Mouse (Mus musculus) forebrain, embryonic 12.5 days (tissue): ENCODE measurements at regions not wholly inside any gene's neighbourhood (a gene's known extent, or its start where the extent isn't known, plus 50 kb on each side); places are given as distances from the start of the nearest gene placed in this dataset.

Experiments used
- ATAC-seq: fragments of 200-750 bp; cut with Nextera tagmentation; 2 replicates; pipeline ENCODE4 v1.8.0; 2017; ENCODE audit warnings: moderate TSS enrichment; ENCODE audit not compliant: low FRiP score
- H3K27ac ChIP-seq: fragments of 300-500 bp; sonication (generic); 2 replicates; pipeline ENCODE4 v1.5.1; 2016; ENCODE audit warnings: mild to moderate bottlenecking
- H3K27me3 ChIP-seq: fragments of 300-500 bp; sonication (generic); 2 replicates; pipeline ENCODE4 v1.6.1; 2016; ENCODE audit warnings: mild to moderate bottlenecking
- H3K36me3 ChIP-seq: fragments of 300-500 bp; sonication (generic); replicated peaks from 2 replicates; pipeline ENCODE4 v1.6.1; 2016; ENCODE audit warnings: mild to moderate bottlenecking
- H3K4me1 ChIP-seq: fragments of 300-500 bp; sonication (generic); 2 replicates; pipeline ENCODE4 v1.6.1; 2016
- H3K4me2 ChIP-seq: fragments of 300-500 bp; sonication (generic); 2 replicates; pipeline ENCODE4 v1.6.1; 2016; ENCODE audit warnings: mild to moderate bottlenecking, moderate library complexity
- H3K4me3 ChIP-seq: fragments of 300-500 bp; sonication (generic); replicated peaks from 2 replicates; pipeline ENCODE4 v1.5.1; 2016; ENCODE audit warnings: mild to moderate bottlenecking
- H3K9ac ChIP-seq: fragments of 300-500 bp; sonication (generic); 2 replicates; pipeline ENCODE4 v1.6.1; 2016; ENCODE audit warnings: mild to moderate bottlenecking
- H3K9me3 ChIP-seq: fragments of 300-500 bp; sonication (generic); 2 replicates; pipeline ENCODE4 v1.6.1; 2016
- WGBS: fragments of 180-500 bp; shearing (Covaris S2); methylation state at CpG from one replicate; pipeline ENCODE4 v1.1.7; 2016; 5-methylcytosine and 5-hydroxymethylcytosine counted together

DNA sequence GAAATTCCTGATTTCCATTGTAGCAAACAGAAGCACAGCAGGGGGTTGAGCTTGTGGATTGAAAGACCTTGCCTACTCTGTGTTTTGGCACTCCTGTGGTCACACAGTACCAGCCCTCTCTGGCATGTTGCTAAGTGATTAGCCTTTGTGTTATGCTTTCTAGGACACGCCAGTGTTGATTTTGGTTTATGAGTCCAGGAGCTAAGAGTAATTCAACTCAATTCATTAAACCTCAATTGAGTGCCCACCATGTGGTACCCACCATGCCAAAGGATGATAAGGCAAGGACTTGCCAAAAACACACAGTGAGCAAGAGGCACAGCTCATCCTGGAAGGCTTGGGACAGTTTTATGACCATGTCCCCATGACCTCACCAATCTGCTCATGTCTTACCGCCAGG, 221.1 kb upstream of the Sox14 start:
- Histone ChIP-seq H3K27ac (no peak overlapping the region), H3K9ac (no peak overlapping the region), H3K27me3 (peaks cover 61% of the 10 kb centered on the region), H3K4me2 (no peak overlapping the region), H3K36me3 (no peaks in the 10 kb centered on the region), H3K4me3 (no peak overlapping the region), H3K4me1 (peaks cover 18% of the 10 kb centered on the region), H3K9me3 (no peaks in the 10 kb centered on the region)
- 20% methylated on average over 2 of the region's 2 CpGs for WGBS
- peak; percentile 64 for ATAC-seq

DNA sequence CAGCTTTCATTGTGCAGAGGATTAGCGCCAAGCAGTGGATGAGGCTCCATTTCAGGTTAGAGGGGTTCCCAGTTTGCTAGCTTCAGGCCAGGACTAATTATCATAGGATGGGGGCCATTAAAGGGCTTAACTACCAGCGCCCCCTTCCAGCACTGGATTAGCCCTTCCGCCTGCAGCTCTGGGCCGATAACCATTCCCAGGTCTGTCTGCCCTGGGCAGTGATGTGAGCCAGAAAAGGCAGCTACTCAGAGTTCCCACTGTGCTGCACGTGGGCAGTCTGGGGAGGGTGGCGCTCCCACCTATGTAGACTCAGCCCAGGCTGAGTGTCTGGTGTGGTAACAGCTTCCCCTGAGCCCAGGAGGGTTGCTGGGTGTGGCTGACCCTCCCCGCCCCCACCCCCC, 219.6 kb upstream of the Sox14 start:
- H3K4me3 ChIP-seq: no peak overlapping the region
- ATAC-seq: peak; percentile 57
- H3K9ac ChIP-seq: no peak overlapping the region
- WGBS: under 1% methylated on average over 7 of the region's 7 CpGs
- H3K4me1 ChIP-seq: peaks cover 18% of the 10 kb centered on the region
- no peaks in the 10 kb centered on the region for H3K9me3 ChIP-seq
- 0 out of 2 replicates have a peak overlapping the region, but pooled peaks have one; percentile 2 for H3K4me2 ChIP-seq
- H3K27ac ChIP-seq: 0 out of 2 replicates have a peak overlapping the region, but pooled peaks have one; percentile 8
- H3K36me3 ChIP-seq: no peaks in the 10 kb centered on the region
- H3K27me3 ChIP-seq: peaks cover 64% of the 10 kb centered on the region

DNA sequence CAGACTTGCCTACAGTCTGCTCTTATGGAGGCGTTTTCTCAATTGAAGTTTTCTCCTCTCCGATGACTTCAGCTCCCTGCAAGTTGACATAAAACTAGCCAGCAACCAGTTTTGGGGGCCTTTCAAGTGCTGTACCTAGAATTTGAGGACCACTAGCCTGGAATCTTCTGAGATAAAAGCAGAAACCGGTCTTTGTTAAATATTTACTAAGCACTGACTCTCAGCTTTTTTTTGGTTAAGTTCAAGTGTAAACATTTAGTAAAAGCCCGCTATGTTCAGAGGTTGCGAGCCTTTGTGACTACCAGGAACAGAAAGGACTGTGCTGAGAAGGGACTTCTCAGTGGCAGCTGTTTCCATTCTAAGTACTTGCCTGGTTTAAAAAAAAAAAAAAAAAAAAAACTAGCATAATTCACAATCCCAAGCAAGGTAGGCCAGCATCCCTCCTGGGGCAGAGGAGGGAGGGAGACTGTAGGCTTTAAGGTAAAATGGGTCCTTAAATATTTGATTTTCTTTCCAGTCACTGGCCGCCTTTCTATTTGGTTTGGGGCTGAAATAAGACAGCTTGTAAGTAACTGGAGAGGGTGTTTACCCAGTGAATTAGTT, 219.1 kb upstream of the Sox14 start:
- WGBS: 40% methylated on average over 6 of the region's 6 CpGs
- H3K27ac ChIP-seq: no peak overlapping the region
- H3K4me1 ChIP-seq: peaks cover 18% of the 10 kb centered on the region
- 0 out of 2 replicates have a peak overlapping the region, but pooled peaks have one; percentile 2 for H3K4me2 ChIP-seq
- no peaks in the 10 kb centered on the region for H3K9me3 ChIP-seq
- H3K27me3 ChIP-seq: peaks cover 64% of the 10 kb centered on the region
- no peak overlapping the region for H3K9ac ChIP-seq
- ATAC-seq: no peak
- H3K4me3 ChIP-seq: no peak overlapping the region
- H3K36me3 ChIP-seq: no peaks in the 10 kb centered on the region

DNA sequence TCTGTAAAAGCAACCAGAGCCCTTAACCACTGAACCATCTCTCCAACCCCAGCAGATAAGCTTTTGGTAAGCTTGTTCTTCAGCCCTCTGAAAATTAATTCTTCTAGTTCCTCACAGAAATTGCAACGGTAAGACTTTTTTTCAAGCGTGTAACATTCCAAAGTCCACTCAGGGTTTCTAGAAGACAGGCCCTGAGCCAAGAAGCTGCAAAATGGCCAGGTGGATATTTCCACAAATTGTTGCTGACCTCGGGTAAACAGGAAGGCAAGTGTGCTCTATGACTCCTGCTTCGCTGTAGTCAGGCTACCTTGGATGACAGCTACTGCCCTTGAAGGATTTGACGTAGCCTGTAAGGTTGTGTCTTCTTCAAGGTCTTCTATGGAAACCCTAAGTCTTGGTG, 195.2 kb upstream of the Sox14 start:
- H3K9ac ChIP-seq: no peak overlapping the region
- ATAC-seq: no peak

DNA sequence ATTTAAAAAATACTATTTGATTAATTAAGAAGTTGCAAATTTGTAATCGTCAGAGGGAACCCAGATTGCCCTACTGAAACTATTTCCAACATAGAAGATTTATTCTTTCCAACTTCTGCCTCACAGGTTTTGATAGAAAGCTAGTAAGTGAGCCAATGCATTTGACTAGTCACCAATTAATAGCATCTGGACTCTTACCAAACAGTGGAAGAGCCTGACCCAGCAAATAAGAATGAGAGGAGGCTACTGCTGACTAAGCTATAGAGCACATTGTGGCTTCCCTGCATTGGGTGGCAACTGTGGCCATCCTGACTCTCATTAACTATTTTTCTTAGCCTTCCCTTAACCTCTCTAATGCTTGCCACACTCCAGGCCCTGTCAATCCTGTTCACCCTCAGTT, 182.6 kb upstream of the Sox14 start:
- Histone ChIP-seq H3K4me3 (no peak overlapping the region), H3K27ac (no peak overlapping the region), H3K27me3 (no peaks in the 10 kb centered on the region; the same call in 1 of the 2 replicates), H3K4me2 (no peak overlapping the region), H3K36me3 (no peaks in the 10 kb centered on the region), H3K9ac (no peak overlapping the region), H3K9me3 (no peaks in the 10 kb centered on the region), H3K4me1 (no peaks in the 10 kb centered on the region; the same call in 1 of the 2 replicates)
- WGBS: 87% methylated on average over 1 of the region's 1 CpGs
- ATAC-seq: no peak

More for the DNA sequence above, 195.2 kb upstream of the Sox14 start:
- Histone ChIP-seq H3K27me3 (no peaks in the 10 kb centered on the region), H3K27ac (no peak overlapping the region), H3K4me3 (no peak overlapping the region), H3K4me1 (no peaks in the 10 kb centered on the region), H3K36me3 (no peaks in the 10 kb centered on the region), H3K4me2 (no peak overlapping the region), H3K9me3 (no peaks in the 10 kb centered on the region)
- 94% methylated on average over 5 of the region's 5 CpGs for WGBS

GRCm38 (mm10) chr9:100046213-100046807, 170.3 kb upstream of the Sox14 start:
- 12% methylated on average over 13 of the region's 13 CpGs for WGBS
- H3K9me3 ChIP-seq: peaks cover 7% of the 10 kb centered on the region; the same call in 1 of the 2 replicates
- peaks cover 17% of the 10 kb centered on the region; the same call in 1 of the 2 replicates for H3K27me3 ChIP-seq
- H3K36me3 ChIP-seq: no peaks in the 10 kb centered on the region
- peak overlapping the region; percentile 11 for H3K4me2 ChIP-seq
- 0 out of 2 replicates have a peak, but pooled peaks have one; percentile 27 for ATAC-seq
- no peak overlapping the region for H3K27ac ChIP-seq
- H3K4me3 ChIP-seq: no peak overlapping the region
- H3K9ac ChIP-seq: no peak overlapping the region
- H3K4me1 ChIP-seq: peaks cover 22% of the 10 kb centered on the region

DNA sequence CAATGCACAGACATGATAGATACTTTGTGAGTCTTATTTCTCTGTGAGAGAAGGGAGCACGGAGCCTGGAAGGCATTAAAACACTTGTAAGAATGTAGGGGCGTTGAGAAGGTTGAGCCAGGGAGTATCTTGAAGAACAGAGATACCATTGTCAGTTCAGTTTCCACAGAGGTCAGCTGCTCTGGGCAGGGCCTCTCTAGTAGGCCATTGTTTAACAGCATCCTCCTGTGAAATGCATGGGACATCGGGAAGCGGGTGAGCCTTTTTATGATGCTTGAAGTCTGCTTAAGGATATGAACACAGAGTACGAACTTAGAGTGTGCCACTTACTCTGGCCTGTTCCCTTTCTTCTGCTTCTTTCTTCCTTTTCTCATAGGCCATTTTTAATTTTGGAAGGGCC, 169.7 kb upstream of the Sox14 start:
- no peak overlapping the region for H3K4me2 ChIP-seq
- peaks cover 17% of the 10 kb centered on the region; the same call in 1 of the 2 replicates for H3K27me3 ChIP-seq
- no peak overlapping the region for H3K4me3 ChIP-seq
- ATAC-seq: no peak
- peaks cover 22% of the 10 kb centered on the region for H3K4me1 ChIP-seq
- H3K9me3 ChIP-seq: peaks cover 7% of the 10 kb centered on the region; the same call in 1 of the 2 replicates
- H3K36me3 ChIP-seq: no peaks in the 10 kb centered on the region
- 14% methylated on average over 5 of the region's 5 CpGs for WGBS
- no peak overlapping the region for H3K27ac ChIP-seq
- no peak overlapping the region for H3K9ac ChIP-seq

- peaks cover 14% of the 10 kb centered on the region; the same call in 1 of the 2 replicates for H3K27me3 ChIP-seq
- H3K4me1 ChIP-seq: peaks cover 19% of the 10 kb centered on the region
- no peaks in the 10 kb centered on the region for H3K9me3 ChIP-seq
- no peak overlapping the region for H3K4me2 ChIP-seq
- ATAC-seq: no peak; the same call in 1 of the 2 replicates
- no peak overlapping the region for H3K4me3 ChIP-seq
- H3K36me3 ChIP-seq: no peaks in the 10 kb centered on the region
- no peak overlapping the region for H3K27ac ChIP-seq
- H3K9ac ChIP-seq: no peak overlapping the region
- WGBS: 46% methylated on average over 6 of the region's 6 CpGs
Observed at GRCm38 (mm10) chr9:100041776-100042175, 165.8 kb upstream of the Sox14 start.

DNA sequence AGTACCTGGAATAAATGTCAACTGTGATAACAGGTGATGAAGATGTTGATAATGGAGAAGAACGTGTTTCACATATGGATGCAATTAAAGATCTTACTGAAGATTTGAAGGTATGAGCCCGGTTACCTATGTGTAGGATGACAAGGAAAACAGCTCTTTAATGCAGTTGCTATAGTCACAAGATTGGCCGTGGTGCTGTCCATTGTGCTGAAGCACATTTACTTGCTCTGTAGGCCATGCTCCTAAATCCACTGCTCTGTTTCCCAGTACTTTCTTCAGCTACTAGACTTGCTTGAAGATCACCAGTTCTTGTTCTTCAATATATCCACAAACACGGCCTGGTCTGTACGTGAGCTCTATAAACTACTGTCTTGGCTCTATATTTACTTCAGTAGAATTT, 147.7 kb upstream of the Sox14 start:
- no peak overlapping the region for H3K4me3 ChIP-seq
- no peaks in the 10 kb centered on the region for H3K4me1 ChIP-seq
- no peak overlapping the region for H3K4me2 ChIP-seq
- H3K27me3 ChIP-seq: no peaks in the 10 kb centered on the region; the same call in 1 of the 2 replicates
- H3K9ac ChIP-seq: no peak overlapping the region
- WGBS: 65% methylated on average over 5 of the region's 5 CpGs
- H3K27ac ChIP-seq: no peak overlapping the region
- no peaks in the 10 kb centered on the region for H3K9me3 ChIP-seq
- ATAC-seq: no peak
- H3K36me3 ChIP-seq: no peaks in the 10 kb centered on the region

- 79% methylated on average over 3 of the region's 3 CpGs for WGBS
- H3K36me3 ChIP-seq: no peaks in the 10 kb centered on the region
- ATAC-seq: no peak
- no peak overlapping the region for H3K9ac ChIP-seq
- no peak overlapping the region for H3K27ac ChIP-seq
- no peak overlapping the region for H3K4me2 ChIP-seq
- no peak overlapping the region for H3K4me3 ChIP-seq
- H3K9me3 ChIP-seq: no peaks in the 10 kb centered on the region
- H3K4me1 ChIP-seq: no peaks in the 10 kb centered on the region
- H3K27me3 ChIP-seq: no peaks in the 10 kb centered on the region; the same call in 1 of the 2 replicates
Observed at GRCm38 (mm10) chr9:100022035-100022434, 146.1 kb upstream of the Sox14 start.

GRCm38 (mm10) chr9:99995204-99995603, 119.2 kb upstream of the Sox14 start:
- H3K27me3 ChIP-seq: peaks cover 36% of the 10 kb centered on the region
- peaks cover 16% of the 10 kb centered on the region for H3K4me1 ChIP-seq
- H3K27ac ChIP-seq: no peak overlapping the region
- ATAC-seq: peak; percentile 60
- H3K4me2 ChIP-seq: peak overlapping the region; percentile 54
- no peak overlapping the region for H3K9ac ChIP-seq
- no peaks in the 10 kb centered on the region for H3K36me3 ChIP-seq
- WGBS: 33% methylated on average over 8 of the region's 8 CpGs
- H3K9me3 ChIP-seq: no peaks in the 10 kb centered on the region
- H3K4me3 ChIP-seq: no peak overlapping the region

DNA sequence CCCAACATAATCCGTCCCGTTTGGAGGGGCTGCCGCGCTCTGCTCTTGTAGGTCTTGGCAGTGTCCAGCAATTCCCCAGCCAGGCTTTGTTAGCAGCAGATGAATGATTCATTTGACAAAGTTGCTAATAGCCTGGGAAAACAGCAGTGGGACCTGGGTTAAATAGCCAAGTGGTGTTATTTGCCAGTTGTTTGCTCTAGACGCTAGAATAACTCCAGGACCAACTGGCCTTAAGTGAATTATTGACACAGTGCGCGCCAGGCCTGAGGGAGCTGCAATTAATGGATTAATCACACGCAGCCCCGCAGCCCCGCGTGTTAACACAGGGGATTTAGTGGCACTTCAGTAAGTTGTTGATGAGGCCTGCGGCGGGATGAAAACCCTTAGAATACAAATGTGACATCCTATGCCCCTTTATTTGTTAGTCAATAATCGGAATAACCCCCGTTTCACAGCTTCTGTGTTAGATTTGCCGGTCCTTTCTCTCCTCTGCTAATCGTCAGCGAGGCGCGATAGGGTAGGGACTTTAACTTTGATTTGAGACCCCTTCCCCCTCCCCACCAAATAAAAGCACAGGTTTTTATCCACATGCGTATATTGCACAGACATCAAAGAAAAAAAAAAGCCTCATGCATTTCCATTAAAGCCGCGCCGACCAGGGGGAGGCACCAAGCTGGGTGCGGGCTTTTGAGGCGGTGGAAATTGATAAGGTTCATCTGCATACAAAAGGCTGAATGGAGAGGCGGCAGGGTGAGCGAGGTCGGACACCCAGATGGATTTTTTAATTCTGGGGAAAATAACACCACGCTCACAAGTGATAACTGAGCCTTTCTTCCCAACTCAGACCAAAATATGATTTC, 118.5 kb upstream of the Sox14 start:
- under 1% methylated on average over 30 of the region's 30 CpGs for WGBS
- ATAC-seq: peak; percentile 81
- Histone ChIP-seq H3K4me3 (peak overlapping the region; percentile 26), H3K36me3 (no peaks in the 10 kb centered on the region), H3K27ac (no peak overlapping the region), H3K4me2 (peak overlapping the region; percentile 54), H3K4me1 (peaks cover 16% of the 10 kb centered on the region), H3K9me3 (no peaks in the 10 kb centered on the region), H3K27me3 (peaks cover 34% of the 10 kb centered on the region), H3K9ac (peak overlapping the region; percentile 36; the same call in 1 of the 2 replicates)
